Mouse (Mus musculus) neural tube, embryonic 14.5 days (tissue): ENCODE results near the gene Lcn8. TPM values are rescaled to one million over a fixed set of nuclear protein-coding genes. Genes with fewer than 3 reads are reported as not detected.
"Not testable (repeated sequence)": the region's sequence is repeated elsewhere in the genome, so short reads cannot be mapped to it uniquely, and the experiment has no call there.

Experiments
- ATAC-seq: fragments of 200-750 bp; cut with Nextera tagmentation; 2 replicates; pipeline ENCODE4 v1.8.0; 2017; ENCODE audit warnings: low read depth, mild to moderate bottlenecking, moderate TSS enrichment, moderate library complexity
- H3K27ac ChIP-seq: fragments of 300-500 bp; sonication (generic); 2 replicates; pipeline ENCODE4 v1.5.1; 2014; ENCODE audit warnings: low read depth, mild to moderate bottlenecking, control low read depth, low read length, moderate library complexity, mixed read lengths
- H3K27me3 ChIP-seq: fragments of 300-500 bp; sonication (generic); 2 replicates; pipeline ENCODE4 v1.6.1; 2014; ENCODE audit warnings: low read length; ENCODE audit not compliant: control insufficient read depth, insufficient read depth
- H3K36me3 ChIP-seq: fragments of 300-500 bp; sonication (generic); 2 replicates; pipeline ENCODE4 v1.6.1; 2014; ENCODE audit warnings: low read length, mixed read lengths; ENCODE audit not compliant: control insufficient read depth, insufficient read depth
- H3K4me1 ChIP-seq: fragments of 300-500 bp; sonication (generic); 2 replicates; pipeline ENCODE4 v1.6.1; 2014; ENCODE audit warnings: low read length; ENCODE audit not compliant: control insufficient read depth, insufficient read depth
- H3K4me2 ChIP-seq: fragments of 300-500 bp; sonication (generic); 2 replicates; pipeline ENCODE4 v1.6.1; 2014; ENCODE audit warnings: mild to moderate bottlenecking, low read depth, low read length, control low read depth
- H3K4me3 ChIP-seq: fragments of 300-500 bp; sonication (generic); 2 replicates; pipeline ENCODE4 v1.5.1; 2014; ENCODE audit warnings: low read depth, low read length, control low read depth, mixed read lengths
- H3K9ac ChIP-seq: fragments of 300-500 bp; sonication (generic); replicated peaks from 2 replicates; pipeline ENCODE4 v1.6.1; 2014; ENCODE audit warnings: low read depth, mild to moderate bottlenecking, control low read depth, low read length, mixed read lengths
- H3K9me3 ChIP-seq: fragments of 300-500 bp; sonication (generic); 2 replicates; pipeline ENCODE4 v1.6.1; 2016; ENCODE audit warnings: low read length; ENCODE audit not compliant: control insufficient read depth
- WGBS: fragments of 180-500 bp; shearing (Covaris S2); extraction: QIAGEN DNeasy Blood & Tissue Kit; methylation state at CpG from one replicate; pipeline ENCODE4 v1.1.7; 2014; 5-methylcytosine and 5-hydroxymethylcytosine counted together
- polyA plus RNA-seq: library from polyadenylated mRNA; unstranded; fragments of >200 nt; fragmentation: Nextera tagmentation; extraction: Ambion mirVana; gene quantifications from 2 replicates; pipeline ENCODE4 v1.2.1, GENCODE M21; 2014

The Lcn8 gene
- polyA plus RNA-seq, 1 experiment from 2014 or later, result not detected

DNA sequence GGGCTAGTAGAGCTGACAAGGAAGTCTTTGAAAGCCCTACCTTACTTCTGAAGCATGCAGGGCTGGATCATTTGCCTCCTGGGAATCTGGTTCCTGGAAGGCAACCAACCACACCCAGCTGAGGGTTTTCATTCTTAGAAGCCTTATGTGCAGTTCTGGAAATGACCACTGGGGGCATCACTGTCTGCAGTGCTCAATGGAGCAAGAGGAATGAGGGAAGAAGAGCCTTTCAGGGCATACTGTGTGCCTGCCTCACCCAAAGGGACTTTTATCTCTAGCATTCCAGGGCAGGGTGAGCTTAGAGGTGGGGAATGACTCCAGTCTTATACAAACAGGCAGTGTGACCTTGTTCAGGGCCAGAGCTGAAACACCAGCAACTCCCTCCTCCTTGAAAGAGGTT, 41.7 kb downstream of the Lcn8 start:
- Histone ChIP-seq H3K9me3 (no peaks in the 10 kb centered on the region), H3K36me3 (no peaks in the 10 kb centered on the region)

DNA sequence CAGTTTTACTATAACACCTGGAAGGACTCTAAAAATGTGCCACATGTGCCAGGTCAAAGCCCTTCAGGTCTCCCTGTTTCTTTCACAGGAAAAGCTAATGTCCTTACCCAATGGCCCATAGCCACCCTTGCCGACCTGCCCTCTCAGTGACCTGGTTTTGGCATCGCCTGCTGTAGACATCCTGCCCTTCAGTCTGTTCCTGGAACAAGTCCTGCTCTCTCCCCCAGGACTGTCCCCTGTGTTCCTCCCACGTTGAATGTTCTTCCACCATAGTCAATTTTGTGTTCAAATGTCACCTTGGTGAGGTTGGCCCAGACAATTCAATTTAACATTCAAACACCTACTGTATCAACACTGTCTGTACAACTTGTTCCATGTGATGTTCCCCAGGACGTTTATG, 44.0 kb downstream of the Lcn8 start:
- ATAC-seq, result no peak
- Histone ChIP-seq H3K4me3 (no peak overlapping the region), H3K9me3 (no peaks in the 10 kb centered on the region), H3K36me3 (no peaks in the 10 kb centered on the region), H3K27ac (no peak overlapping the region), H3K4me2 (no peak overlapping the region), H3K4me1 (no peaks in the 10 kb centered on the region), H3K9ac (no peak overlapping the region), H3K27me3 (no peaks in the 10 kb centered on the region)
- 68% methylated on average over 4 of the region's 4 CpGs for WGBS

More for the DNA sequence above, 41.7 kb downstream of the Lcn8 start:
- Histone ChIP-seq H3K4me2 (no peak overlapping the region), H3K4me3 (no peak overlapping the region), H3K9ac (no peak overlapping the region), H3K4me1 (no peaks in the 10 kb centered on the region), H3K27ac (no peak overlapping the region), H3K27me3 (no peaks in the 10 kb centered on the region)
- no peak for ATAC-seq

DNA sequence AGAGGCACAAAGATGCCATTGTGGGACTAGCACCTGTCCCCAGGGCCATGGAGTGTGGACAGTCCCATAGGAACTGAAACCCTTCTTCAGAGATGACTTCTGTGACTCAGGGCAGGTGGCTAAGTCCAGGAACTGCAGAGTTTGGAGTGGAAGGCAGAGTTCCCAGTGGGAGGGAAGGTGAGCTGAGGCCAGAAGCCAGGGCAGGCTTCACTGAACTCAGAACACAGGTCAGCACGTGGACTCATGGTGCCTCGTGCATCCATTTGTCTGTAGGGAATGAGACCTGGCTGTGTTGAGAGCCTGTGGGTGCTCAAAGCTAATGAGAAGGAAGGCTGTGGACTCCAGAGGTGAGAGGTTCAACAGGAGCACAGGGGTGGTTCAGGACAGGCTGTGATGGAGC, 45.8 kb downstream of the Lcn8 start:
- Histone ChIP-seq H3K27me3 (no peaks in the 10 kb centered on the region), H3K4me2 (no peak overlapping the region), H3K27ac (no peak overlapping the region), H3K4me1 (no peaks in the 10 kb centered on the region), H3K4me3 (no peak overlapping the region), H3K9me3 (no peaks in the 10 kb centered on the region), H3K36me3 (no peaks in the 10 kb centered on the region), H3K9ac (no peak overlapping the region)
- no peak for ATAC-seq
- WGBS, result 98% methylated on average over 2 of the region's 2 CpGs

DNA sequence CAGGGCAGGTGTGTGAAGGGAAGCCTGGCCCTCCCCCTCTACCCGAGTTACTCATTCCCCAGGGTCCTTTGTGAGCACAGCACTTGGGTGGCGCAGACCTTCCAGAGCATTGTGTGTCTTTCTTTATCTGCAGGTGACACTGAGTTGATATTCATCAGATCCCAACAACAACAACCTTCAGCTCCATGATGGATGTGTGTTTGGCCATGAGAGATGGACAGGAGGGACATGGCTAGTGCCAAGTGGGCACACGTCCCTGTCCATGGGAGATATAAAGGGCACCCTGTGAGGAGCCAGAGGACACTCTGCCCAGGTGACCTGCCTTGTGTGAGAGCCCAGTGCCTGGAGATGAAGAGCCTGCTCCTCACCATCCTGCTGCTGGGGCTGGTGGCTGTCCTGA, 46.8 kb downstream of the Lcn8 start, which contains the start of gene Obp2a:
TSS of gene Obp2a (plus strand) at position 301 of the 400 bp plus-strand sequence.
- H3K4me2 ChIP-seq, H3K27me3 ChIP-seq, H3K4me3 ChIP-seq, H3K9me3 ChIP-seq, H3K27ac ChIP-seq, H3K36me3 ChIP-seq, ATAC-seq, H3K4me1 ChIP-seq, H3K9ac ChIP-seq: not testable (repeated sequence)
- 96% methylated on average over 3 of the region's 3 CpGs for WGBS

DNA sequence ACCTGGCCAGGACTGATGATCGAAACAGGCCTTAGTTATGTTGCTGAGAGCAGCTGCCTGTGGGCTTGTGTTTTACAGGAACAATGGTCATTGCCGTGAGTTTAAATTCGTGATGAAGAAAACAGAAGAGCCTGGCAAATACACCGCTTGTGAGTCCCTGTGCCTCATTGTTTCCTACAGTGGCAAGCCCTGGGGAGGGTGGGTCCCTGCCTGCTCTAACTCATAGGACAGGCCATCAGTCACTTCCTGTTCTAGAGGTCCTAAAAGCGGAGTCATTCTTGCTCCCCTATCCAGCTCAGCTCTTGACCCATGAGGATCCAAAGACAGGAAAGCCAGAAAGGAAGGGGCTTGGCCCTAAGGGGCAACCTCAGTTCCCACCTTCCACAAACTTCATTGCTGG, 48.1 kb downstream of the Lcn8 start:
- ATAC-seq, result no peak
- no peaks in the 10 kb centered on the region for H3K27me3 ChIP-seq
- no peaks in the 10 kb centered on the region for H3K36me3 ChIP-seq
- no peaks in the 10 kb centered on the region for H3K4me1 ChIP-seq
- no peaks in the 10 kb centered on the region for H3K9me3 ChIP-seq
- H3K4me2 ChIP-seq, result no peak overlapping the region
- no peak overlapping the region for H3K9ac ChIP-seq
- 78% methylated on average over 5 of the region's 5 CpGs for WGBS
- H3K4me3 ChIP-seq, result no peak overlapping the region
- no peak overlapping the region for H3K27ac ChIP-seq

DNA sequence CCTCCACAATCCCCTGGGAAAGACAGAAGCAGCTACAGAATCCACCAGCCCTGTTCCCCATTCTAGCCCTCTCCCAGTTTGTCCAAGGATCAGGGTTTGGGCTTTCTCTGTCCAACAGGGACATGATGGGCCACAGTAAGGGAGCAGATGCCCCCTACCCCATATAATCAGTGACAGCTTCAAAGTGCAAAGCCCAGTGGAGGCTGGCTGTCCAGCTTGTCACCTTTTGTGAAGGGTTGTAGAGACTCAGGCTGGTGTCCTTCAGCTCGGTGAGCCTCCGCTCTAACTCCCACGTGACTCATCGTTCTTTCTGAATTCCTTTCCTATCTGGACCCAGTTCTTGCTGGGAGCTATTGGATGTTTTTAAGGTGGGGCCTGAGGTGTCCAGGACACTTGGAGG, 50.8 kb downstream of the Lcn8 start:
- no peak overlapping the region for H3K27ac ChIP-seq
- ATAC-seq, result no peak
- H3K4me1 ChIP-seq, result peaks cover 9% of the 10 kb centered on the region
- no peaks in the 10 kb centered on the region for H3K9me3 ChIP-seq
- no peaks in the 10 kb centered on the region for H3K36me3 ChIP-seq
- no peak overlapping the region for H3K4me2 ChIP-seq
- H3K4me3 ChIP-seq, result no peak overlapping the region
- H3K9ac ChIP-seq, result no peak overlapping the region
- H3K27me3 ChIP-seq, result no peaks in the 10 kb centered on the region
- 93% methylated on average over 4 of the region's 4 CpGs for WGBS

Other genes with a start within 250 kb of the Lcn8 start
- 0.17 and 0.23 TPM in 2 replicates for gene Fut7, start 229.9 kb upstream of the Lcn8 start, polyA plus RNA-seq
- 16.2 and 17.0 TPM in 2 replicates for gene Abca2, start 224.4 kb upstream of the Lcn8 start, polyA plus RNA-seq
- 1.5 and 2.4 TPM in 2 replicates for gene Clic3, start 196.3 kb upstream of the Lcn8 start, polyA plus RNA-seq
- gene Paxx, start 192.0 kb upstream of the Lcn8 start, polyA plus RNA-seq, result 94.5 and 124 TPM in 2 replicates
- 5.6 and 87.6 TPM in 2 replicates for gene Ptgds, start 183.1 kb upstream of the Lcn8 start, polyA plus RNA-seq
- not detected in 2 replicates for gene Lcn12, start 159.2 kb upstream of the Lcn8 start, polyA plus RNA-seq
- 124 and 137 TPM in 2 replicates for gene Fbxw5, start 152.4 kb upstream of the Lcn8 start, polyA plus RNA-seq
- gene C8g, start 151.4 kb upstream of the Lcn8 start, polyA plus RNA-seq, result 5.6 and 6.8 TPM in 2 replicates
- gene Traf2, start 106.2 kb upstream of the Lcn8 start, polyA plus RNA-seq, result 12.6 and 14.8 TPM in 2 replicates
- 373 and 390 TPM in 2 replicates for gene Edf1, start 95.3 kb upstream of the Lcn8 start, polyA plus RNA-seq
- 2.2 and 2.3 TPM in 2 replicates for gene Mamdc4, start 78.3 kb upstream of the Lcn8 start, polyA plus RNA-seq
- 184 and 209 TPM in 2 replicates for gene Phpt1, start 77.9 kb upstream of the Lcn8 start, polyA plus RNA-seq
- 8.1 and 13.3 TPM in 2 replicates for gene Ajm1, start 71.4 kb upstream of the Lcn8 start, polyA plus RNA-seq
- 64.2 and 66.6 TPM in 2 replicates for gene Rabl6, start 44.6 kb upstream of the Lcn8 start, polyA plus RNA-seq
- gene Ccdc183, start 35.4 kb upstream of the Lcn8 start, polyA plus RNA-seq, result 0.33 and 0.43 TPM in 2 replicates
- 48.5 and 55.3 TPM in 2 replicates for gene Tmem141, start 31.1 kb upstream of the Lcn8 start, polyA plus RNA-seq
- 0.63 and 3.3 TPM in 2 replicates for gene Fcna, start 25.1 kb upstream of the Lcn8 start, polyA plus RNA-seq
- not detected in 2 replicates for gene Lcn5, start 4.8 kb downstream of the Lcn8 start, polyA plus RNA-seq
- not detected in 2 replicates for gene Lcn6, start 23.7 kb downstream of the Lcn8 start, polyA plus RNA-seq
- gene Lcn10, start 29.6 kb downstream of the Lcn8 start, polyA plus RNA-seq, result not detected in 2 replicates
- not detected in 2 replicates for gene Obp2a, start 46.9 kb downstream of the Lcn8 start, polyA plus RNA-seq
- gene Bmyc, start 53.6 kb downstream of the Lcn8 start, polyA plus RNA-seq, result 138 and 160 TPM in 2 replicates
- gene Obp2b, start 83.9 kb downstream of the Lcn8 start, polyA plus RNA-seq, result not detected in 2 replicates
- gene Lcn3, start 112.4 kb downstream of the Lcn8 start, polyA plus RNA-seq, result not detected in 2 replicates
- not detected in 2 replicates for gene Lcn11, start 123.9 kb downstream of the Lcn8 start, polyA plus RNA-seq
- not detected in 2 replicates for gene Gm13539, start 129.1 kb downstream of the Lcn8 start, polyA plus RNA-seq
- gene Glt6d1, start 162.7 kb downstream of the Lcn8 start, polyA plus RNA-seq, result not detected in 2 replicates
- not detected in 2 replicates for gene Lcn9, start 170.0 kb downstream of the Lcn8 start, polyA plus RNA-seq
- gene Sohlh1, start 194.1 kb downstream of the Lcn8 start, polyA plus RNA-seq, result not detected in 2 replicates
- gene Kcnt1, start 210.6 kb downstream of the Lcn8 start, polyA plus RNA-seq, result 18.9 and 22.9 TPM in 2 replicates